Mouse (Mus musculus): ENCODE data around the gene Cldnd2. TPM values are rescaled to one million over a fixed set of nuclear protein-coding genes. Genes with fewer than 3 reads are reported as not detected.

Gene Cldnd2
- polyA plus RNA-seq, 1 experiment from 2014 or later, result not detected

- Histone ChIP-seq H3K36me3 (peaks cover 45% of the 10 kb centered on the region), H3K4me1 (replicated peaks) (no peaks in the 10 kb centered on the region), H3K27ac (replicated peaks) (no peak overlapping the region), H3K4me2 (no peak overlapping the region), H3K27me3 (no peaks in the 10 kb centered on the region), H3K9me3 (no peaks in the 10 kb centered on the region), H3K4me3 (no peak overlapping the region), H3K9ac (no peak overlapping the region)
- ATAC-seq (ENCODE audit: low read depth), result no peak
- WGBS, result 96% methylated on average over 11 of the region's 11 CpGs
Observed at GRCm38 (mm10) chr7:43451726-43452125, 11.1 kb downstream of the Cldnd2 start.

- Histone ChIP-seq H3K4me2 (no peak overlapping the region), H3K4me3 (no peak overlapping the region), H3K9me3 (no peaks in the 10 kb centered on the region), H3K4me1 (replicated peaks) (no peaks in the 10 kb centered on the region), H3K36me3 (peaks cover 54% of the 10 kb centered on the region), H3K9ac (no peak overlapping the region), H3K27me3 (no peaks in the 10 kb centered on the region), H3K27ac (replicated peaks) (no peak overlapping the region)
- no peak for ATAC-seq (ENCODE audit: low read depth)
- 60% methylated on average over 4 of the region's 4 CpGs for WGBS
Observed at GRCm38 (mm10) chr7:43452609-43453008, 12.0 kb downstream of the Cldnd2 start.

GRCm38 (mm10) chr7:43453599-43454355 lies 13.2 kb downstream of the Cldnd2 start:
- Histone ChIP-seq H3K36me3 (peaks cover 61% of the 10 kb centered on the region), H3K4me3 (no peak overlapping the region), H3K9ac (no peak overlapping the region), H3K27ac (replicated peaks) (no peak overlapping the region), H3K4me1 (replicated peaks) (no peaks in the 10 kb centered on the region), H3K9me3 (no peaks in the 10 kb centered on the region), H3K4me2 (no peak overlapping the region), H3K27me3 (no peaks in the 10 kb centered on the region)
- no peak for ATAC-seq (ENCODE audit: low read depth)
- WGBS, result 90% methylated on average over 14 of the region's 14 CpGs

- H3K4me2 ChIP-seq, result no peak overlapping the region
- no peaks in the 10 kb centered on the region for H3K27me3 ChIP-seq
- 91% methylated on average over 6 of the region's 6 CpGs for WGBS
- H3K36me3 ChIP-seq, result peaks cover 61% of the 10 kb centered on the region
- H3K4me1 ChIP-seq (replicated peaks), result no peaks in the 10 kb centered on the region
- no peaks in the 10 kb centered on the region for H3K9me3 ChIP-seq
- H3K27ac ChIP-seq (replicated peaks), result no peak overlapping the region
- no peak for ATAC-seq (ENCODE audit: low read depth)
- H3K9ac ChIP-seq, result no peak overlapping the region
- H3K4me3 ChIP-seq, result no peak overlapping the region
Observed at GRCm38 (mm10) chr7:43454371-43454770, 13.8 kb downstream of the Cldnd2 start.

- no peak for ATAC-seq (ENCODE audit: low read depth)
- H3K27ac ChIP-seq (replicated peaks), result no peak within 1 kb of the TSS
- H3K36me3 ChIP-seq, result peaks cover 5% of the 10 kb centered on the region; the same call in 1 of the 2 replicates
- peaks cover 23% of the 10 kb centered on the region for H3K4me1 ChIP-seq (replicated peaks)
- H3K9ac ChIP-seq, result no peak within 1 kb of the TSS
- no peak within 1 kb of the TSS for H3K4me2 ChIP-seq
- no peaks in the 10 kb centered on the region for H3K9me3 ChIP-seq
- H3K4me3 ChIP-seq, result no peak within 1 kb of the TSS
- H3K27me3 ChIP-seq, result peaks cover 55% of the 10 kb centered on the region
- WGBS, result 77% methylated on average over 4 of the region's 4 CpGs
Observed at GRCm38 (mm10) chr7:43462851-43463250, 22.3 kb downstream of the Cldnd2 start, which contains the start of gene Vsig10l. Vsig10l (plus strand) TSS chr7:43463151.

GRCm38 (mm10) chr7:43463976-43464375 lies 23.4 kb downstream of the Cldnd2 start:
- WGBS, result 86% methylated on average over 7 of the region's 7 CpGs
- H3K36me3 ChIP-seq, result no peaks in the 10 kb centered on the region
- no peak overlapping the region for H3K27ac ChIP-seq (replicated peaks)
- no peak overlapping the region for H3K9ac ChIP-seq
- H3K4me2 ChIP-seq, result no peak overlapping the region
- no peak for ATAC-seq (ENCODE audit: low read depth)
- H3K27me3 ChIP-seq, result peaks cover 58% of the 10 kb centered on the region
- H3K4me3 ChIP-seq, result no peak overlapping the region
- H3K4me1 ChIP-seq (replicated peaks), result peaks cover 23% of the 10 kb centered on the region
- H3K9me3 ChIP-seq, result no peaks in the 10 kb centered on the region

GRCm38 (mm10) chr7:43464864-43465343 lies 24.3 kb downstream of the Cldnd2 start:
- peaks cover 58% of the 10 kb centered on the region for H3K27me3 ChIP-seq
- H3K4me2 ChIP-seq, result peak overlapping the region; percentile 81
- peak overlapping the region; percentile 44 for H3K4me3 ChIP-seq
- H3K27ac ChIP-seq (replicated peaks), result no peak overlapping the region
- peak overlapping the region; percentile 68 for H3K9ac ChIP-seq
- H3K36me3 ChIP-seq, result no peaks in the 10 kb centered on the region
- peaks cover 23% of the 10 kb centered on the region for H3K4me1 ChIP-seq (replicated peaks)
- WGBS, result 6% methylated on average over 35 of the region's 35 CpGs
- peak; percentile 28 for ATAC-seq (ENCODE audit: low read depth)
- H3K9me3 ChIP-seq, result no peaks in the 10 kb centered on the region

GRCm38 (mm10) chr7:43465344-43466098 lies 24.9 kb downstream of the Cldnd2 start:
- H3K27ac ChIP-seq (replicated peaks), result 0 out of 2 replicates have a peak overlapping the region, but pooled peaks have one; percentile 9
- H3K9me3 ChIP-seq, result no peaks in the 10 kb centered on the region
- H3K4me1 ChIP-seq (replicated peaks), result peaks cover 23% of the 10 kb centered on the region
- WGBS, result under 1% methylated on average over 33 of the region's 33 CpGs
- ATAC-seq (ENCODE audit: low read depth), result peak; percentile 83
- peaks cover 58% of the 10 kb centered on the region for H3K27me3 ChIP-seq
- H3K36me3 ChIP-seq, result no peaks in the 10 kb centered on the region
- peak overlapping the region; percentile 68 for H3K9ac ChIP-seq
- peak overlapping the region; percentile 81 for H3K4me2 ChIP-seq
- peak overlapping the region; percentile 44 for H3K4me3 ChIP-seq

GRCm38 (mm10) chr7:43466099-43466694 lies 25.6 kb downstream of the Cldnd2 start:
- Histone ChIP-seq H3K4me1 (replicated peaks) (peaks cover 23% of the 10 kb centered on the region), H3K4me2 (peak overlapping the region; percentile 81), H3K27me3 (peaks cover 58% of the 10 kb centered on the region), H3K4me3 (peak overlapping the region; percentile 44), H3K36me3 (no peaks in the 10 kb centered on the region), H3K27ac (replicated peaks) (peak overlapping the region; percentile 9; the same call in 1 of the 2 replicates), H3K9me3 (no peaks in the 10 kb centered on the region), H3K9ac (peak overlapping the region; percentile 68)
- ATAC-seq (ENCODE audit: low read depth), result peak; percentile 60
- 1% methylated on average over 33 of the region's 33 CpGs for WGBS

- Histone ChIP-seq H3K36me3 (peaks cover 18% of the 10 kb centered on the region; the same call in 1 of the 2 replicates), H3K4me2 (no peak overlapping the region), H3K9ac (no peak overlapping the region), H3K4me3 (no peak overlapping the region), H3K27ac (replicated peaks) (no peak overlapping the region), H3K27me3 (peaks cover 36% of the 10 kb centered on the region), H3K9me3 (no peaks in the 10 kb centered on the region), H3K4me1 (replicated peaks) (peaks cover 15% of the 10 kb centered on the region)
- ATAC-seq (ENCODE audit: low read depth), result no peak
- 33% methylated on average over 8 of the region's 8 CpGs for WGBS
Observed at GRCm38 (mm10) chr7:43470373-43470772, 29.8 kb downstream of the Cldnd2 start.

- Histone ChIP-seq H3K27ac (replicated peaks) (no peak overlapping the region), H3K36me3 (peaks cover 44% of the 10 kb centered on the region), H3K9me3 (no peaks in the 10 kb centered on the region), H3K27me3 (peaks cover 55% of the 10 kb centered on the region), H3K4me3 (no peak overlapping the region), H3K4me2 (no peak overlapping the region), H3K4me1 (replicated peaks) (peaks cover 12% of the 10 kb centered on the region), H3K9ac (no peak overlapping the region)
- WGBS, result 6% methylated on average over 23 of the region's 23 CpGs
- no peak for ATAC-seq (ENCODE audit: low read depth)
Observed at GRCm38 (mm10) chr7:43475706-43476105, 35.1 kb downstream of the Cldnd2 start.

GRCm38 (mm10) chr7:43476376-43476775 lies 35.8 kb downstream of the Cldnd2 start:
- H3K4me1 ChIP-seq (replicated peaks), result peaks cover 18% of the 10 kb centered on the region
- H3K27ac ChIP-seq (replicated peaks), result no peak overlapping the region
- no peak for ATAC-seq (ENCODE audit: low read depth)
- WGBS, result 4% methylated on average over 13 of the region's 13 CpGs
- H3K4me2 ChIP-seq, result no peak overlapping the region
- no peaks in the 10 kb centered on the region for H3K9me3 ChIP-seq
- no peak overlapping the region for H3K4me3 ChIP-seq
- H3K9ac ChIP-seq, result no peak overlapping the region
- H3K36me3 ChIP-seq, result peaks cover 44% of the 10 kb centered on the region
- peaks cover 60% of the 10 kb centered on the region for H3K27me3 ChIP-seq

Measured in neural tube, embryonic 13.5 days (tissue).